In genomic region chr16:33166284-33166683, GRCm38 (mm10) we compare ENCODE assay signal across 8 mouse cellular contexts. TPM values are rescaled to one million over a fixed set of nuclear protein-coding genes. Genes with fewer than 3 reads are reported as not detected.
DNase-seq lines count a peak whose midpoint lies in the region; ATAC-seq and TF ChIP-seq lines count a peak whose summit lies in the region.
"Not testable (repeated sequence)": the region's sequence is repeated elsewhere in the genome, so short reads cannot be mapped to it uniquely, and the experiment has no call there.

No protein-coding gene starts in this region.

- ATAC-seq in forebrain, postnatal 0 days; liver, postnatal 0 days; stomach, postnatal 0 days (ENCODE audit: low FRiP score, low TSS enrichment): not testable (repeated sequence)
- peak; percentile 87 for ATAC-seq in monocyte, adult 5-6 weeks (replicated peaks; ENCODE audit: insufficient number of reproducible peaks, low FRiP score, low TSS enrichment, poor library complexity, severe bottlenecking)

- peak; percentile 57 for TF ChIP-seq CTCF in forebrain, postnatal 0 days (IDR thresholded peaks at IDR 0.05; ENCODE audit: low read depth)
- peak; percentile 39 for TF ChIP-seq CTCF in kidney, adult 2 months (conservative IDR thresholded peaks at IDR 0.05; ENCODE audit: insufficient read depth, insufficient read length, low read depth, low read length)
- TF ChIP-seq CTCF in liver, postnatal 0 days (IDR thresholded peaks at IDR 0.05; ENCODE audit: low read depth): peak; percentile 76
- peak; percentile 67 for TF ChIP-seq CTCF in stomach, postnatal 0 days (IDR thresholded peaks at IDR 0.05; ENCODE audit: low read depth)

- not testable (repeated sequence) for H3K27ac ChIP-seq in forebrain, postnatal 0 days (ENCODE audit: low read depth, low read length); kidney, adult 2 months (ENCODE audit: insufficient read depth, low read depth, low read length); liver, postnatal 0 days (ENCODE audit: low read depth); stomach, postnatal 0 days (replicated peaks)

- not testable (repeated sequence) for H3K9me3 ChIP-seq in forebrain, postnatal 0 days (ENCODE audit: low read length); liver, postnatal 0 days (ENCODE audit: low read length); stomach, postnatal 0 days (ENCODE audit: control insufficient read depth, low read length)

- H3K27me3 ChIP-seq in forebrain, postnatal 0 days (ENCODE audit: insufficient read depth, low read length); kidney, adult 2 months (replicated peaks; ENCODE audit: control insufficient read depth, insufficient read depth, low read length); liver, postnatal 0 days (ENCODE audit: insufficient read depth, low read length); stomach, postnatal 0 days (ENCODE audit: control insufficient read depth, insufficient read depth, low read length): not testable (repeated sequence)

- H3K9ac ChIP-seq in forebrain, postnatal 0 days; liver, postnatal 0 days (replicated peaks); stomach, postnatal 0 days (ENCODE audit: low read length): not testable (repeated sequence)

- WGBS in forebrain, postnatal 0 days: 69% methylated on average over 6 of the region's 6 CpGs
- 73% methylated on average over 6 of the region's 6 CpGs for WGBS in kidney, adult 2 months
- WGBS in liver, postnatal 0 days (ENCODE audit: insufficient replicate concordance): 60% methylated on average over 6 of the region's 6 CpGs
- WGBS in stomach, postnatal 0 days: 68% methylated on average over 6 of the region's 6 CpGs

- not testable (repeated sequence) for H3K4me3 ChIP-seq in forebrain, postnatal 0 days (ENCODE audit: low read depth, low read length); kidney, adult 2 months (ENCODE audit: insufficient read depth, low read depth, low read length); liver, postnatal 0 days (ENCODE audit: low read depth, low read length); stomach, postnatal 0 days (ENCODE audit: low read depth, low read length)

- DNase-seq in 3134 (ENCODE audit: extremely low read depth, insufficient read length, low spot score): peak; percentile 42
- DNase-seq in NIH3T3 (ENCODE audit: low read depth): peak; percentile 44
- DNase-seq in cerebellum, postnatal 10 days: peak; percentile 57 to 67
- peak; percentile 42 for DNase-seq in forebrain, postnatal 0 days
- peak; percentile 55 for DNase-seq in kidney, adult 2 months
- peak; percentile 66 for DNase-seq in liver, postnatal 0 days
- DNase-seq in stomach, postnatal 0 days (ENCODE audit: low spot score): peak; percentile 33

- not testable (repeated sequence) for H3K4me2 ChIP-seq in forebrain, postnatal 0 days (ENCODE audit: low read depth); liver, postnatal 0 days (ENCODE audit: low read depth, low read length); stomach, postnatal 0 days (replicated peaks; ENCODE audit: low read depth)

- not testable (repeated sequence) for TF ChIP-seq EP300 in liver, postnatal 0 days (IDR thresholded peaks at IDR 0.05; ENCODE audit: low read depth); stomach, postnatal 0 days (optimal IDR thresholded peaks at IDR 0.05)

- H3K4me1 ChIP-seq in forebrain, postnatal 0 days (ENCODE audit: insufficient read depth); kidney, adult 2 months (ENCODE audit: control insufficient read depth, insufficient read depth, low read length); liver, postnatal 0 days (ENCODE audit: insufficient read depth); stomach, postnatal 0 days (replicated peaks; ENCODE audit: control insufficient read depth, insufficient read depth): not testable (repeated sequence)

- H3K36me3 ChIP-seq in forebrain, postnatal 0 days (ENCODE audit: insufficient read depth); kidney, adult 2 months (ENCODE audit: control insufficient read depth, insufficient read depth, low read length); liver, postnatal 0 days (replicated peaks; ENCODE audit: insufficient read depth, low read length); stomach, postnatal 0 days (ENCODE audit: control insufficient read depth, insufficient read depth, low read length): not testable (repeated sequence)

- TF ChIP-seq POLR2A in kidney, adult 2 months (IDR thresholded peaks at IDR 0.05; ENCODE audit: low read depth, low read length): not testable (repeated sequence)

RNA-seq across cellular contexts. Expression of gene Osbpl11, which starts 18.6 kb away (rescaled TPM):
- total RNA-seq in forebrain, postnatal 0 days (2014; rRNA removed): 23.5 and 24.8 TPM in 2 replicates
- 9.0 and 13.3 TPM in 2 replicates for polyA plus RNA-seq in forebrain, postnatal 0 days (2015; fragmentation: Nextera tagmentation; extraction: Ambion mirVana)
- 14.1 and 14.7 TPM in 2 replicates for polyA plus RNA-seq in kidney, adult 2 months (2012; rRNA removed)
- polyA plus RNA-seq in liver, postnatal 0 days (2015; fragmentation: Nextera tagmentation; extraction: Ambion mirVana): 6.2 and 6.3 TPM in 2 replicates
- 28.0 to 41.0 TPM (median 29.8 TPM) in 3 replicates for total RNA-seq in monocyte, adult 5-6 weeks (2017)
- polyA plus RNA-seq in stomach, postnatal 0 days (2015; fragmentation: Nextera tagmentation; extraction: Ambion mirVana): 8.1 and 9.0 TPM in 2 replicates
